Mouse (Mus musculus) hindbrain, embryonic 11.5 days (tissue): ENCODE measurements around the gene Ddx4. TPM values are rescaled to one million over a fixed set of nuclear protein-coding genes. Genes with fewer than 3 reads are reported as not detected.

Experiments used
- ATAC-seq: fragments of 200-750 bp; cut with Nextera tagmentation; 2 replicates; pipeline ENCODE4 v1.8.0; 2017; ENCODE audit warnings: mild to moderate bottlenecking, moderate TSS enrichment, moderate library complexity; ENCODE audit not compliant: low FRiP score
- DNase-seq: peaks from one replicate; pipeline ENCODE4 v3.0.0-alpha.2; 2015; ENCODE audit warnings: low spot score
- H3K27ac ChIP-seq: fragments of 300-500 bp; sonication (generic); 2 replicates; pipeline ENCODE4 v1.5.1; 2014; ENCODE audit warnings: mild to moderate bottlenecking, low read depth, low read length
- H3K27me3 ChIP-seq: fragments of 300-500 bp; sonication (generic); 2 replicates; pipeline ENCODE4 v1.6.1; 2014; ENCODE audit warnings: mild to moderate bottlenecking, low read length, moderate library complexity, mixed read lengths; ENCODE audit not compliant: control insufficient read depth, insufficient read depth
- H3K36me3 ChIP-seq: fragments of 300-500 bp; sonication (generic); 2 replicates; pipeline ENCODE4 v1.6.1; 2014; ENCODE audit warnings: mild to moderate bottlenecking, low read length, moderate library complexity, mixed read lengths; ENCODE audit not compliant: control insufficient read depth, insufficient read depth
- H3K4me1 ChIP-seq: fragments of 300-500 bp; sonication (generic); replicated peaks from 2 replicates; pipeline ENCODE4 v1.6.1; 2014; ENCODE audit warnings: low read length, mixed read lengths; ENCODE audit not compliant: control insufficient read depth, insufficient read depth
- H3K4me2 ChIP-seq: fragments of 300-500 bp; sonication (generic); replicated peaks from 2 replicates; pipeline ENCODE4 v1.6.1; 2014; ENCODE audit warnings: mild to moderate bottlenecking, low read depth, low read length
- H3K4me3 ChIP-seq: fragments of 300-500 bp; sonication (generic); 2 replicates; pipeline ENCODE4 v1.5.1; 2014; ENCODE audit warnings: low read depth, low read length
- H3K9ac ChIP-seq: fragments of 300-500 bp; sonication (generic); 2 replicates; pipeline ENCODE4 v1.6.1; 2014; ENCODE audit warnings: low read depth, low read length
- H3K9me3 ChIP-seq: fragments of 300-500 bp; sonication (generic); 2 replicates; pipeline ENCODE4 v1.6.1; 2016; ENCODE audit warnings: low read length; ENCODE audit not compliant: control insufficient read depth
- WGBS: fragments of 180-500 bp; shearing (Covaris S2); extraction: QIAGEN DNeasy Blood & Tissue Kit; methylation state at CpG from one replicate; pipeline ENCODE4 v1.1.7; 2014; 5-methylcytosine and 5-hydroxymethylcytosine counted together
- polyA plus RNA-seq: library from polyadenylated mRNA; unstranded; fragments of >200 nt; fragmentation: Nextera tagmentation; extraction: Ambion mirVana; gene quantifications from 2 replicates; pipeline ENCODE4 v1.2.1, GENCODE M21; 2014

The Ddx4 gene
- polyA plus RNA-seq, 1 experiment from 2014 or later: 0.83 TPM

- H3K4me3 ChIP-seq: no peak overlapping the region
These were observed 95.8 kb downstream of the Ddx4 start for GRCm38 (mm10) chr13:112556501-112556900.

GRCm38 (mm10) chr13:112553304-112553703, 99.0 kb downstream of the Ddx4 start:
- Histone ChIP-seq H3K4me1 (no peaks in the 10 kb centered on the region), H3K36me3 (no peaks in the 10 kb centered on the region), H3K27me3 (no peaks in the 10 kb centered on the region), H3K4me3 (no peak overlapping the region), H3K9me3 (no peaks in the 10 kb centered on the region), H3K27ac (no peak overlapping the region), H3K9ac (no peak overlapping the region), H3K4me2 (no peak overlapping the region)
- DNase-seq: no peak
- 93% methylated on average over 5 of the region's 5 CpGs for WGBS
- ATAC-seq: no peak

More at GRCm38 (mm10) chr13:112556501-112556900, 95.8 kb downstream of the Ddx4 start:
- Histone ChIP-seq H3K27me3 (no peaks in the 10 kb centered on the region), H3K9ac (no peak overlapping the region), H3K4me1 (no peaks in the 10 kb centered on the region), H3K4me2 (no peak overlapping the region), H3K27ac (no peak overlapping the region), H3K9me3 (no peaks in the 10 kb centered on the region), H3K36me3 (no peaks in the 10 kb centered on the region)
- 70% methylated on average over 2 of the region's 2 CpGs for WGBS
- no peak for DNase-seq
- no peak for ATAC-seq

GRCm38 (mm10) chr13:112551641-112552548, 100.4 kb downstream of the Ddx4 start:
- no peak overlapping the region for H3K4me2 ChIP-seq
- H3K4me1 ChIP-seq: no peaks in the 10 kb centered on the region
- no peaks in the 10 kb centered on the region for H3K27me3 ChIP-seq
- no peak for DNase-seq
- no peak overlapping the region for H3K9ac ChIP-seq
- no peaks in the 10 kb centered on the region for H3K9me3 ChIP-seq
- H3K36me3 ChIP-seq: no peaks in the 10 kb centered on the region
- no peak overlapping the region for H3K27ac ChIP-seq
- no peak overlapping the region for H3K4me3 ChIP-seq
- WGBS: 89% methylated on average over 7 of the region's 7 CpGs
- ATAC-seq: no peak

Other genes with a start within 250 kb of the Ddx4 start
- 27.0 and 28.4 TPM in 2 replicates for gene Il6st, start 188.4 kb downstream of the Ddx4 start, polyA plus RNA-seq
- gene Il31ra, start 58.1 kb downstream of the Ddx4 start, polyA plus RNA-seq: not detected in 2 replicates
- gene Slc38a9, start 8.3 kb upstream of the Ddx4 start, polyA plus RNA-seq: 18.9 and 25.2 TPM in 2 replicates
- gene Plpp1, start 148.3 kb upstream of the Ddx4 start, polyA plus RNA-seq: 22.1 and 24.0 TPM in 2 replicates